Mouse (Mus musculus) hematopoietic stem cell, adult 5-6 weeks (primary cell): ENCODE results near the gene Trafd1. TPM values are rescaled to one million over a fixed set of nuclear protein-coding genes. Genes with fewer than 3 reads are reported as not detected.

Experiments used
- ATAC-seq, 2 experiments: fragments of 125-278 bp in 1 of 2; replicated peaks in 1 of 2; 2 replicates each; pipeline ENCODE4 v1.8.0; 2016 to 2017; ENCODE audit warnings: inconsistent platforms in 2 of 2, mild to moderate bottlenecking in 2 of 2, moderate number of reproducible peaks in 2 of 2, low read depth in 1 of 2, moderate TSS enrichment in 1 of 2; ENCODE audit not compliant: low FRiP score in 2 of 2, poor library complexity in 2 of 2, severe bottlenecking in 2 of 2, insufficient read depth in 1 of 2, low TSS enrichment in 1 of 2
- total RNA-seq: library from RNA; stranded (forward); fragments of 172-1452, 232-1000 nt; gene quantifications from 2 replicates; pipeline ENCODE4 v1.2.3, GENCODE M21; 2017

The Trafd1 gene
- total RNA-seq, 1 experiment from 2014 or later: 50.9 TPM

GRCm38 (mm10) chr5:121340965-121341473 lies 44.4 kb downstream of the Trafd1 start:
- peak; percentile 62 to 64 for ATAC-seq

- ATAC-seq: no peak
These were observed 45.8 kb downstream of the Trafd1 start for GRCm38 (mm10) chr5:121339507-121340230.

GRCm38 (mm10) chr5:121336776-121337175 lies 48.7 kb downstream of the Trafd1 start:
- ATAC-seq: no peak

GRCm38 (mm10) chr5:121336009-121336408 lies 49.4 kb downstream of the Trafd1 start:
- no peak for ATAC-seq

DNA sequence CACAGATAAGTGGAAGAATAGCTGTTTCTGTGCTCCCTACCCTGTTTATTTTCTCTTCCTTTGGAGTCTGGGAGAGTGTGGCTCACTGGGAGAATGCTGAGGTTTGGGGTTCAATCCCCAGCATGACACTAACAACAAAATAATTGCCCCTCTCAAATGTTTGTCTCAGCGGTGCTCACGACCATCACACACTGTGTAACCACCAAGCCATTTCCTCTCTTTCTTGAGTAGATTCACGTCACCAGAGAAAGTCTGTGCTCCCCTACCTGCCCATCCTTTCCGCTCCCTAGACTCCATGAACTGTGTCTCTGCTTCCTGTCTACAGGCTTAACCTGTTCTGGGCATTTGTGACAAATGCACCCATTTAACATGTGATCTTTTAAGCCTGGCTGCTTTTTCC lies 50.0 kb downstream of the Trafd1 start:
- no peak for ATAC-seq

DNA sequence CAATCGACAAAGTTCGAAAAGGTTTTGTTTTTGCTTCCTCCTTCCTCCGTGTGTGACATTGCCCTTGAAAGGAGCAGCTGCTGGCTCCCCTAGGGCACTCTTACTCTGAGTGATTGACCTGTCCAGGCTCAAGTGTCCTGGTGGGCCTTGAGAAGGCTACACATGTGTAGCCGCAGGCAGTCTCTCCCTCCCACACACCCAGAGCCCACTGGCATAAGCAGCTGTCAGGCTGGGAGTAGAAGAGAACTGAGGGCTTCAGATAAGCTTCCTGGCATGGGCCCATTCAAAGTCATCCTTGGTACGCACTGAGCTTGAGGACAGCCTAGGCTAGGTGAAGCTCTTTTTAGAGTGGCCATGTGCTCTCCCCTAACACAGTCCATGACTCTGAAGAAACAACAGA lies 51.0 kb downstream of the Trafd1 start:
- no peak for ATAC-seq

GRCm38 (mm10) chr5:121333976-121334375 lies 51.5 kb downstream of the Trafd1 start:
- no peak for ATAC-seq

GRCm38 (mm10) chr5:121331731-121332130 lies 53.7 kb downstream of the Trafd1 start:
- ATAC-seq: no peak

GRCm38 (mm10) chr5:121330154-121330816 lies 55.1 kb downstream of the Trafd1 start:
- peak in 1 of 2 experiments; percentile 29; a peak in 1 of 4 replicates for ATAC-seq

- ATAC-seq: no peak
These were observed 55.9 kb downstream of the Trafd1 start for GRCm38 (mm10) chr5:121329333-121330058.

DNA sequence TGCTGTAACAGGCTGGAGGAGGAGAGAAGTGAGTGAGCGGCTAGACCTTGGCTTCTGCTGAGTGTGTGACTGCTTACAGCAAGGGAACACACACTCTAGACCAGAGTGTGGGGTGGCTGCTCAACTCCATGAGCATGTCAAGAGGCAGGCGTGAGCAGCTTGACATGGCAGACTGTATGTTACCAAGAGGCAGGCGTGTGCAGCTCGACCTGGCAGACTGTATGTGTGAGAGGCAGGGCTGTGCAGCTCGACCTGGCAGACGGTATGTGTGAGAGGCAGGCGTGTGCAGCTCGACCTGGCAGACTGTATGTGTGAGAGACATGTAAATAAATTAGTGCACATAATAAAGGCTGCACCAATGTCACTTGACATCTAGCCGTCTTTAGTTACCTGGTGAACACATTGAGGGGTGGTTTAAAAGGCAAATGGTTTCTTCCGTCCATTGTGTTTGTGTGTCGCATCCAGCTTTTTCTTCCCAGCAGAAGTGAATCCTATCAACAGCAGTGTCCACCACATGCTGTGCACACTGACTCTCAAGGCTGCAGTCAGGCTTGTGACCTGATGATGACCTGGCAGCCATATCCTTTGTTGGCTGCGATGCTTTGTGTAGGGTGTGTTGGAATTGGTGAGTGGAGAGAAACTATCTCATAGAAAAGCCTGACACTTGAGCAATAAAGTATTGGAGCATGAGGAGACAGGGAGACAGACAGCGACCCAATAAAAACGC lies 59.2 kb downstream of the Trafd1 start:
- ATAC-seq: no peak

Other genes starting within 250 kb of the Trafd1 start
- 43.7 and 56.0 TPM in 2 replicates for gene Ptpn11, start 194.2 kb downstream of the Trafd1 start, total RNA-seq
- gene Rpl6, start 181.2 kb downstream of the Trafd1 start, total RNA-seq: 1,377 and 1,391 TPM in 2 replicates
- gene Hectd4, start 165.4 kb downstream of the Trafd1 start, total RNA-seq: 13.5 and 25.6 TPM in 2 replicates
- 52.6 and 78.0 TPM in 2 replicates for gene Naa25, start 12.3 kb upstream of the Trafd1 start, total RNA-seq
- 0.79 TPM in 1 of 2 replicates, not detected in the other for gene Tmem116, start 66.3 kb upstream of the Trafd1 start, total RNA-seq
- gene Erp29, start 66.9 kb upstream of the Trafd1 start, total RNA-seq: 404 and 511 TPM in 2 replicates
- not detected in 2 replicates for gene Adam1b, start 117.8 kb upstream of the Trafd1 start, total RNA-seq
- gene Adam1a, start 159.8 kb upstream of the Trafd1 start, total RNA-seq: 2.8 and 6.0 TPM in 2 replicates
- not detected in 2 replicates for gene Gm42878, start 159.8 kb upstream of the Trafd1 start, total RNA-seq
- gene Mapkapk5, start 160.3 kb upstream of the Trafd1 start, total RNA-seq: 89.9 and 107 TPM in 2 replicates
- 354 and 532 TPM in 2 replicates for gene Aldh2, start 208.2 kb upstream of the Trafd1 start, total RNA-seq
- 5.0 and 9.0 TPM in 2 replicates for gene Acad12, start 233.3 kb upstream of the Trafd1 start, total RNA-seq